Mouse (Mus musculus): ENCODE results near the gene Scd2. TPM values are rescaled to one million over a fixed set of nuclear protein-coding genes. Genes with fewer than 3 reads are reported as not detected.

The Scd2 gene
- polyA plus RNA-seq, 1 experiment from 2014 or later = 6.2 TPM

- Histone ChIP-seq H3K27me3 (ENCODE audit: insufficient read depth, low read length) (no peaks in the 10 kb centered on the region), H3K4me1 (ENCODE audit: insufficient read depth) (peaks cover 12% of the 10 kb centered on the region), H3K27ac (ENCODE audit: low read depth) (no peak overlapping the region), H3K36me3 (replicated peaks; ENCODE audit: insufficient read depth, low read length) (peaks cover 22% of the 10 kb centered on the region), H3K9ac (replicated peaks) (no peak overlapping the region), H3K4me2 (ENCODE audit: low read depth, low read length) (no peak overlapping the region), H3K9me3 (ENCODE audit: low read length) (no peaks in the 10 kb centered on the region), H3K4me3 (ENCODE audit: low read depth, low read length) (no peak overlapping the region)
- TF ChIP-seq EP300 (IDR thresholded peaks at IDR 0.05; ENCODE audit: low read depth) (no peak), CTCF (IDR thresholded peaks at IDR 0.05; ENCODE audit: low read depth) (no peak)
- WGBS (ENCODE audit: insufficient replicate concordance) = 64% methylated on average over 5 of the region's 5 CpGs
- DNase-seq (no peak), ATAC-seq (no peak)
Measured at GRCm38 (mm10) chr19:44310814-44311213, 17.3 kb downstream of the Scd2 start.

GRCm38 (mm10) chr19:44311306-44312006 is 18.0 kb downstream of the Scd2 start:
- peaks cover 12% of the 10 kb centered on the region for H3K4me1 ChIP-seq (ENCODE audit: insufficient read depth)
- H3K27ac ChIP-seq (ENCODE audit: low read depth) = no peak overlapping the region
- ATAC-seq (no peak), DNase-seq (no peak)
- WGBS (ENCODE audit: insufficient replicate concordance) = 84% methylated on average over 8 of the region's 8 CpGs
- H3K9ac ChIP-seq (replicated peaks) = no peak overlapping the region
- TF ChIP-seq CTCF (IDR thresholded peaks at IDR 0.05; ENCODE audit: low read depth) (no peak), EP300 (IDR thresholded peaks at IDR 0.05; ENCODE audit: low read depth) (no peak)
- no peak overlapping the region for H3K4me2 ChIP-seq (ENCODE audit: low read depth, low read length)
- H3K36me3 ChIP-seq (replicated peaks; ENCODE audit: insufficient read depth, low read length) = peaks cover 15% of the 10 kb centered on the region
- H3K4me3 ChIP-seq (ENCODE audit: low read depth, low read length) = no peak overlapping the region
- no peaks in the 10 kb centered on the region for H3K9me3 ChIP-seq (ENCODE audit: low read length)
- no peaks in the 10 kb centered on the region for H3K27me3 ChIP-seq (ENCODE audit: insufficient read depth, low read length)

DNA sequence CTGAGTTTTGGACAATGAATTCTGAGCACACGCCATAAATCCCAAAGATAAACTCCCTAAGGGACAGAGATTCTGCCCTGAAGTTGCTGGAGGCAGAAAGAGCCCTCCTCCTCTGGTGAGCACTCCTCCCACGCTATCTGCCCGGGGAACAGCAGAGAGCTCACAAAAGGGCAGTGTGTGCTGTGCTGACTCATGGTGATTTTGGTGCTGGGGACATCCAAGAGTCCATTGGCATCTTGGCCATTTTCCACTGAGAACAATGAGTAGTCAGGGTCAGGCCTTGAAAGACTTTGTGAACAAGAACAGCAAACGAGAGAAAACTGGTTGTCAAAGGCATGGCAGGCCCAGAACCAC is 18.5 kb downstream of the Scd2 start:
- DNase-seq (no peak), ATAC-seq (no peak)
- H3K4me3 ChIP-seq (ENCODE audit: low read depth, low read length) = no peak overlapping the region
- H3K27ac ChIP-seq (ENCODE audit: low read depth) = no peak overlapping the region
- H3K36me3 ChIP-seq (replicated peaks; ENCODE audit: insufficient read depth, low read length) = peaks cover 10% of the 10 kb centered on the region; the same call in 1 of the 2 replicates
- no peak for TF ChIP-seq CTCF (IDR thresholded peaks at IDR 0.05; ENCODE audit: low read depth)
- TF ChIP-seq EP300 (IDR thresholded peaks at IDR 0.05; ENCODE audit: low read depth) = no peak
- 44% methylated on average over 4 of the region's 4 CpGs for WGBS (ENCODE audit: insufficient replicate concordance)
- no peak overlapping the region for H3K4me2 ChIP-seq (ENCODE audit: low read depth, low read length)
- no peaks in the 10 kb centered on the region for H3K27me3 ChIP-seq (ENCODE audit: insufficient read depth, low read length)
- H3K9me3 ChIP-seq (ENCODE audit: low read length) = no peaks in the 10 kb centered on the region
- peaks cover 12% of the 10 kb centered on the region for H3K4me1 ChIP-seq (ENCODE audit: insufficient read depth)
- H3K9ac ChIP-seq (replicated peaks) = no peak overlapping the region

DNA sequence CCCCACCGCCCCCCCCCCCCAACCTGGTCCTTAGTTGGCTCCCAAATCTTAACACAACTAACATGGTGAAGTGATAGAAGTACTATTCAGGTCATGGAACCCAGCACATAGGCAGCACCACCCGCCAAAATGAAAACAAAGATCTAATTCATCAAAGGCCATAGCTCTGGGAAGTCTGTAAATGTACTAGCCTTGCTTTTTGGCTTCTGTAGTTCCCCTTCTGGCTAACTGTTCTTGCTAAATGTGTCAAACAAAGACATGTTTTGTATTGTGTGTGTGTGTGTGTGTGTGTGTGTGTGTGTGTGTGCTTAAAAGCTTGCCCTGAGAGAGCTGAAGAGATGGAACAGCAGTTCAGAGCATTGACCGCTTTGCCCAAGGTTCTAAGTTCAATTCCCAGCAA is 19.6 kb downstream of the Scd2 start:
- Histone ChIP-seq H3K4me2 (ENCODE audit: low read depth, low read length) (no peak overlapping the region), H3K27me3 (ENCODE audit: insufficient read depth, low read length) (no peaks in the 10 kb centered on the region), H3K4me3 (ENCODE audit: low read depth, low read length) (no peak overlapping the region), H3K27ac (ENCODE audit: low read depth) (no peak overlapping the region), H3K36me3 (replicated peaks; ENCODE audit: insufficient read depth, low read length) (peaks cover 3% of the 10 kb centered on the region; the same call in 1 of the 2 replicates), H3K4me1 (ENCODE audit: insufficient read depth) (peaks cover 12% of the 10 kb centered on the region), H3K9me3 (ENCODE audit: low read length) (no peaks in the 10 kb centered on the region), H3K9ac (replicated peaks) (no peak overlapping the region)
- TF ChIP-seq CTCF (IDR thresholded peaks at IDR 0.05; ENCODE audit: low read depth) (no peak), EP300 (IDR thresholded peaks at IDR 0.05; ENCODE audit: low read depth) (no peak)
- ATAC-seq (no peak), DNase-seq (no peak)
- 70% methylated on average over 3 of the region's 3 CpGs for WGBS (ENCODE audit: insufficient replicate concordance)

- H3K4me1 ChIP-seq (ENCODE audit: insufficient read depth) = peaks cover 12% of the 10 kb centered on the region
- peak overlapping the region; percentile 54 for H3K4me3 ChIP-seq (ENCODE audit: low read depth, low read length)
- DNase-seq (peak; percentile 88), ATAC-seq (peak; percentile 98)
- peak overlapping the region; percentile 51 for H3K9ac ChIP-seq (replicated peaks)
- H3K27me3 ChIP-seq (ENCODE audit: insufficient read depth, low read length) = no peaks in the 10 kb centered on the region
- 3% methylated on average over 18 of the region's 18 CpGs for WGBS (ENCODE audit: insufficient replicate concordance)
- H3K4me2 ChIP-seq (ENCODE audit: low read depth, low read length) = peak overlapping the region; percentile 76
- H3K27ac ChIP-seq (ENCODE audit: low read depth) = peak overlapping the region; percentile 88
- H3K36me3 ChIP-seq (replicated peaks; ENCODE audit: insufficient read depth, low read length) = no peaks in the 10 kb centered on the region
- no peaks in the 10 kb centered on the region for H3K9me3 ChIP-seq (ENCODE audit: low read length)
- TF ChIP-seq EP300 (IDR thresholded peaks at IDR 0.05; ENCODE audit: low read depth) = no peak
Measured at GRCm38 (mm10) chr19:44314327-44314759, 20.9 kb downstream of the Scd2 start.

DNA sequence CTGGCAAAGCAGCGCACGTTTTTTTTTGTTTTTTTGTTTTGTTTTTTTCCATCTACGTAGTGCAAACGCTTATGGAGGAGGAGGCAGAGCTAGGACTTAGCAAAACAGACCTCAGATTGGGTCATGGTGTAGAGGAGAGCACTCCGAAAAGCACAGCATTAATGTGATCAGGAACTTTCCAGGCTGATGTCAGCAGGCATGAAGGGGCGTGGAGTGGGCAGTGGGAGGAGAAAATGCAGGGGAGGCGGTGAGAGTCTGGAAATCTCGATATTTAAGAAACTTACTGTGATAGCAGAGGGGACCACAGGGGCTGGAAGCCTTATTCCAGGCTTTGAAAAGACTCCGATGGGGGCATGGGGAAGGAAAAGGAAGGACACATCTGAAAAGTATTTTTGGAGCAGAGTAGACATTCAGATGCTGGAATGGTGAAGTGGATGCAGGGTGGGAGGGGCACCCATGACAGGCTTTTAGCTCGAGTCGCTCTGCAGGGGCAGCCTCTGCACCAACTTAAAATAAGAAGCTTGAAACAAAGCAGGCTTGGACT is 21.5 kb downstream of the Scd2 start:
- Histone ChIP-seq H3K4me2 (ENCODE audit: low read depth, low read length) (peak overlapping the region; percentile 76), H3K36me3 (replicated peaks; ENCODE audit: insufficient read depth, low read length) (no peaks in the 10 kb centered on the region), H3K27me3 (ENCODE audit: insufficient read depth, low read length) (no peaks in the 10 kb centered on the region), H3K4me1 (ENCODE audit: insufficient read depth) (peaks cover 12% of the 10 kb centered on the region), H3K4me3 (ENCODE audit: low read depth, low read length) (peak overlapping the region; percentile 54), H3K27ac (ENCODE audit: low read depth) (peak overlapping the region; percentile 88), H3K9me3 (ENCODE audit: low read length) (no peaks in the 10 kb centered on the region; the same call in 1 of the 2 replicates), H3K9ac (replicated peaks) (peak overlapping the region; percentile 51)
- peak; percentile 65 for ATAC-seq
- WGBS (ENCODE audit: insufficient replicate concordance) = 3% methylated on average over 11 of the region's 11 CpGs
- peak; percentile 42 for DNase-seq
- TF ChIP-seq CTCF (IDR thresholded peaks at IDR 0.05; ENCODE audit: low read depth) = no peak
- TF ChIP-seq EP300 (IDR thresholded peaks at IDR 0.05; ENCODE audit: low read depth) = no peak

Measured in liver, postnatal 0 days (tissue).